Mouse (Mus musculus) gastrocnemius, adult 2 months (tissue): ENCODE measurements around the gene Clcn2. TPM values are rescaled to one million over a fixed set of nuclear protein-coding genes. Genes with fewer than 3 reads are reported as not detected.
A peak's percentile ranks its signal among the peaks of the same experiment; 100 is the strongest.

ENCODE experiments used
- DNase-seq: peaks from one replicate; pipeline ENCODE4 v3.0.0; 2022
- H3K27ac ChIP-seq: fragments of 200-600 bp; 2 replicates; pipeline ENCODE4 v1.8.1; 2022; ENCODE audit warnings: mild to moderate bottlenecking
- H3K4me3 ChIP-seq: fragments of 200-600 bp; 2 replicates; pipeline ENCODE4 v1.8.1; 2022; ENCODE audit warnings: mild to moderate bottlenecking, moderate library complexity
- CTCF ChIP-seq: fragments of 200-600 bp; IDR thresholded peaks from 2 replicates; pipeline ENCODE4 v1.8.1; 2022; ENCODE audit warnings: antibody characterized with exemption, mild to moderate bottlenecking, moderate library complexity
- intact Hi-C: fragments of 180-260 bp; cut with DNase I; formaldehyde crosslinking; loops from one replicate; pipeline ENCODE4 v1.15.1; 2025
- total RNA-seq, 2 experiments: library from RNA; stranded (reverse); gene quantifications; 2 replicates each; pipeline ENCODE4 v1.2.3; 2021

Gene Clcn2
- total RNA-seq, 2 experiments from 2014 or later = 0.89 to 1.0 TPM

DNA sequence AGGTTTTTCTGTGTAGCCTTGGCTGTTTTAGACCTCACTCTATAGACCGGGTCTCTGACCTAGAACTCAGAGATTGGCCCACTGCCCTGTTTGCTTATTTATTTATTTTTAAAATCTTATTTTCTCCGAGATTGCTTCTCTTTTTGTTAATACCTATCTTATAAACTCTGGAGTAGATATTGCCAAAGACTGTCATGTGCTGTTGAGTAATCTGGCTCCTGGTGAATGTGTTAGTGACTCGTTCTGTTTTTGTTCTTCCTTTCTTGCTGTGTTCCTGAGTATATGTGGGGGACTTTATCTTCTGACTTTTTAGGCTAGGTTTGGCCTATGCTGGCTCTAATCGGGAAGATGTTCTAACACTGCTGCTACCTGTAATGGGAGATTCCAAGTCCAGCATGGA, 59.9 kb downstream of the Clcn2 start:
- TF ChIP-seq CTCF = no peak
- intact Hi-C loops = no loop called here
- no peak overlapping the region for H3K4me3 ChIP-seq
- no peak for DNase-seq
- H3K27ac ChIP-seq = no peak overlapping the region

DNA sequence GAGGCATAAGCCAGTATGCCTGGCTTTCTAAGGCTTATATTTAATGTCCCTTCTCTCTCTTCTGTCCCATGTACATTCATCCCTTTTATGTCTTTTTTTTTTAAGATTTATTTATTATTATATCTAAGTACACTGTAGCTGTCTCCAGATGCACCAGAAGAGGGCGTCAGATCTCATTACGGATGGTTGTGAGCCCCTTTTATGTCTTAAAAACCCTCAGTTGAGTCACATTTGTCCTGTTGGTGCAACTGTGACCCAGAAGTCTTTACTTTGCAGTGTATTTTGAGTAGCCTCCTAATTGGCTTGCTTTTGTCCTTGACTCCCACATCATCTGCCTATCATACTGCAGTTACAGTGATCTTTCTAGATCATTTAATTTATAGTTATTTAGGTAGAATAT, 64.2 kb downstream of the Clcn2 start:
- no peak for DNase-seq
- H3K4me3 ChIP-seq = peak overlapping the region; percentile 85; the same call in 1 of the 2 replicates
- H3K27ac ChIP-seq = no peak overlapping the region
- peak; percentile 31; the same call in 1 of the 2 replicates for TF ChIP-seq CTCF
- intact Hi-C loops = loop anchor here (2.0 to 5.0 kb wide), 2 partner anchors 19 to 136 kb away; partner anchors contain the start of gene Dvl3

Other genes starting within 250 kb of the Clcn2 start
- gene Eif2b5, start 218.9 kb downstream of the Clcn2 start, total RNA-seq = 10 to 100 TPM; 55.7 to 62.8 TPM
- gene Dvl3, start 200.8 kb downstream of the Clcn2 start, total RNA-seq = 10 to 100 TPM; 30.7 to 31.3 TPM
- 100 to 1,000 TPM; 137 to 157 TPM for gene Ap2m1, start 182.3 kb downstream of the Clcn2 start, total RNA-seq
- 10 to 100 TPM; 59.8 to 70.7 TPM for gene Abcf3, start 169.2 kb downstream of the Clcn2 start, total RNA-seq
- under 1 TPM; 0.08 to 0.20 TPM for gene Vwa5b2, start 128.3 kb downstream of the Clcn2 start, total RNA-seq
- gene Eef1akmt4, start 106.2 kb downstream of the Clcn2 start, total RNA-seq = 1 to 10 TPM; 3.4 to 6.3 TPM
- not detected for gene Gm49333, start 106.1 kb downstream of the Clcn2 start, total RNA-seq
- gene Alg3, start 106.0 kb downstream of the Clcn2 start, total RNA-seq = 10 to 100 TPM; 13.4 to 14.6 TPM
- 1 to 10 TPM; 1.1 to 1.3 TPM for gene Camk2n2, start 96.5 kb downstream of the Clcn2 start, total RNA-seq
- under 1 TPM in 1 of 2 experiments, not detected in 1; 0.42 TPM for gene Ece2, start 87.9 kb downstream of the Clcn2 start, total RNA-seq
- 100 to 1,000 TPM; 223 to 253 TPM for gene Psmd2, start 66.1 kb downstream of the Clcn2 start, total RNA-seq
- gene Eif4g1, start 49.4 kb downstream of the Clcn2 start, total RNA-seq = 100 to 1,000 TPM; 428 to 462 TPM
- 10 to 100 TPM; 46.0 to 62.9 TPM for gene Fam131a, start 24.5 kb downstream of the Clcn2 start, total RNA-seq
- 1 to 10 TPM; 7.6 to 9.2 TPM for gene Polr2h, start 81 bp downstream of the Clcn2 start, total RNA-seq
- gene Chrd, start 15.4 kb upstream of the Clcn2 start, total RNA-seq = 1 to 10 TPM; 2.9 to 3.6 TPM
- 1 to 10 TPM; 5.1 to 6.3 TPM for gene Thpo, start 16.8 kb upstream of the Clcn2 start, total RNA-seq